Mouse (Mus musculus) bone marrow, adult 2 months (tissue): Measurements from ENCODE around the gene Ppil4.

ENCODE experiments used
- CTCF ChIP-seq: fragments of 200-500 bp; IDR thresholded peaks from 2 replicates; pipeline ENCODE4 v1.5.1; 2011; ENCODE audit warnings: low read length, control low read depth; ENCODE audit not compliant: control insufficient read depth, insufficient read depth
- POLR2A ChIP-seq: fragments of 200-500 bp; IDR thresholded peaks from 2 replicates; pipeline ENCODE4 v1.6.1; 2011; ENCODE audit warnings: low read depth, mild to moderate bottlenecking, control low read depth, low read length, borderline replicate concordance; ENCODE audit not compliant: control insufficient read depth

DNA sequence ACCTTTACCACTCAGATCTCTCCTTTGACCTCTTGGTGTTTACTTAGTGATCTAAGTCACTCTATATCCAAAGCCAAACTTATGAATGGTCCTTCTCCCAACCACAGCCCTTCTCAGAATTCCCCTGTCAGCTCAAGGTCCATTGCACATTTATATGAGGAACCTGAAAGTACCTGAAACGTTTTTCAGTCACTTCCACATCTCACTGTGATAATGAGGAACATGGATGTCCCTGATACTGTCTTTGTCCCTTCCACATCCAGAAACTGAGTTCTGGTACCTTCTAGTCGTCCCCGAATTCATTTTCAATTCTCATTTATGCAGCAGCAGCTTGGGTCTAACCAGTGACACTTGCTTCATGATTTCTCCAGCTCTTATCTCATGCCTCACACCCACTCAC lies 59.2 kb downstream of the Ppil4 start:
- TF ChIP-seq POLR2A (no peak), CTCF (no peak)
